Mouse (Mus musculus) brain, embryonic 14.5 days (tissue): Measurements from ENCODE around the gene Cisd1. TPM values are rescaled to one million over a fixed set of nuclear protein-coding genes. Genes with fewer than 3 reads are reported as not detected.
"Not testable (repeated sequence)": the region's sequence is repeated elsewhere in the genome, so short reads cannot be mapped to it uniquely, and the experiment has no call there.

Source experiments
- DNase-seq: peaks from one replicate; pipeline ENCODE4 v3.0.0-alpha.2; 2011; ENCODE audit warnings: low read depth
- CTCF ChIP-seq: fragments of 200-500 bp; IDR thresholded peaks from 2 replicates; pipeline ENCODE4 v1.5.1; 2012; ENCODE audit warnings: inconsistent platforms, mild to moderate bottlenecking, moderate library complexity, borderline replicate concordance; ENCODE audit not compliant: insufficient read depth, insufficient read length; ENCODE audit errors: extremely low read depth
- POLR2A ChIP-seq: fragments of 200-500 bp; IDR thresholded peaks from 2 replicates; pipeline ENCODE4 v1.6.1; 2012; ENCODE audit warnings: mild to moderate bottlenecking, inconsistent platforms, borderline replicate concordance; ENCODE audit not compliant: poor library complexity, insufficient read depth, insufficient read length, severe bottlenecking; ENCODE audit errors: extremely low read depth
- polyA plus RNA-seq: library from polyadenylated mRNA; depleted of rRNA; stranded (reverse); fragments of >200 nt; gene quantifications from 2 replicates; pipeline ENCODE4 v1.2.3, GENCODE M21; 2012; rRNA removed

The Cisd1 gene
- 98.2 and 110 TPM in 2 replicates for polyA plus RNA-seq

DNA sequence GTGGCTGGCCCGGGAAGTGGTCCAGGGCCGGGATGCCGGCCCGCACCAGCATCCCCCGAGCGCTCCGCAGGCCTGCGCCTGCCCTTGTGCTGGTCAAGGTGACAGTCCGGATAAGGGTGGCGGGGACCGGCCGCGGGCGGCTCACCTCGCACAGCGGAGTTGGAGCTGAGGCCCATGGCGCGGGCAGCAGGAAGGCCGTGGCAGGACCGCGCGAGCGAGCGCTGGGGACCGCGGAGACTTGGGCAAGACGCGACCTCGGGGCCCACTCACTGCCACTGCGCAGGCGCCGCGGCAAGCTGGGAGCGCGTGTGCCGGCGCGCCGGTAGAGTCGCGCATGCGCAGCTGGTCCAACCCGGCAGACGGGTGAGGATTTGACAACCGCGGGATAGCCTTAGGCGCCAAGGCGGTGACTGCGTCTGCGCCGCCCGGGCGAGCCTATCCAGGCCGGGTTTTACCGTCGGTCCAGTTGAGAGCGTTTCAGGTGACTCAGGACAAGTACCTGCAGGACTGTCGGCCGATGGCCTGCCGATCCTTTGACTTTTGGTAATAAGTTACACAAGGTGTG lies at the start of gene Cisd1:
Gene Cisd1 (minus strand): TSS at position 376 of the 565 bp plus-strand sequence.
- DNase-seq, result peak; percentile 99
- TF ChIP-seq POLR2A, result peak; percentile 74
- no peak for TF ChIP-seq CTCF

DNA sequence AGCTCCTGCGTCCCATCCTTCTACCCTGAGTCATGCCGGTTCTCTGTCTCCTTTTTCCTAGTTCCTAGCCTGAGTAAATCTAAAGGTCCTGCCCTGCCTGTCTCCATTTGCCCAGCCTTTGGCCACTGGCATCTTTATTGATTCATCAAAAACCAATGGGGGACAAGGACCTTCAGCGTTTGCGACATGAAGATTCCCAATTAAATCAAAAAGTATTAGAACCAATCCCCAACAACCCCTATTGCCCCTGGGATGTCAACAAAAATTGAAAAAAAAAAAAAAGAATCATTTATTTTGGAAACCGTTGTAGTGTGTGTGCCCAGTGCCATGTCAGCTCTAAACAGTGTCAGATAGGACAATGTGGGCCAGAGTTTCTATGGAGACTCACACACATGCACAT lies 44.6 kb upstream of the Cisd1 start:
- no peak for DNase-seq
- TF ChIP-seq POLR2A (no peak), CTCF (no peak)

DNA sequence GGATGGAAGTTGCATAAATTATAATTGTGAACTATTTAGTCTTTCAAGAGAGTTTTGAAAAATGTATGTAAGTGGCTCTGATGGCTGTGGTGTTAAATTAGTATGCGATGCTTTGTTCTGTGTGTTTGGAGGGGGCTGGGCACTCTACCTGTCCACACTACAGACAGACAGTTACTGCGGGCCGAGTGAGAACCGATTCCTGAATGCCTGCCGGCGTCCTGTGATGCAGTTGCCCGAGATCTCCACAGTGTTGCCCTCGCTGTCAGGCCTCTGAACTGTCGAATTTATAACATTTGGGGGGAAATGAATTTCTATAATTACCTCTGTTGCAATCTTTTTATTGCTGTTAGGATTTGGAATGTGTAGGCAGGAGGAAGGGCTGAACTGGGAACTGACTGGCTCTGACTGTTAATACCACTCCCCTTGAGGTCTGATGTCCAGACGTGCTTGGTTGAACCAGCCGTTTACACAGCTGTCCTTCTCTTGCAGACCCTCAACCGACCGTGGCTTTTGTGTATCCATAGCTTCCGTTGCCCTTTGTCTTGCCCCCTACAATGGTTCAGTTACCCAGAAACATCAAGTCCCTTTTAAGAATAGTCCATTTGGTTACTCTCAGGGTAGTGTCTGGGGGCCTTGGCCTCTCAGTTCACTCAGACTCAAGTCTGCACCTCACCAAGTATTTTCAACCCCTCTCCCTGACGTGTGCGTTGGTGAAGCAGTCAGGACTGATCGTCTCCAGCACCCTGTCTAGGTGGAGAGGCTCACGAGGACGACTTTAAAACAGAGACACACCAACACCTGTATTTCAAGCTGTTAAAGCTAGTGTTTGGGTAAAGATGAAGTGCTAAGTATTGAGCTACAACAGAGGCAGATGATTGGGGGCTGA lies 39.6 kb upstream of the Cisd1 start:
- no peak for DNase-seq
- TF ChIP-seq CTCF, result no peak
- TF ChIP-seq POLR2A, result no peak

DNA sequence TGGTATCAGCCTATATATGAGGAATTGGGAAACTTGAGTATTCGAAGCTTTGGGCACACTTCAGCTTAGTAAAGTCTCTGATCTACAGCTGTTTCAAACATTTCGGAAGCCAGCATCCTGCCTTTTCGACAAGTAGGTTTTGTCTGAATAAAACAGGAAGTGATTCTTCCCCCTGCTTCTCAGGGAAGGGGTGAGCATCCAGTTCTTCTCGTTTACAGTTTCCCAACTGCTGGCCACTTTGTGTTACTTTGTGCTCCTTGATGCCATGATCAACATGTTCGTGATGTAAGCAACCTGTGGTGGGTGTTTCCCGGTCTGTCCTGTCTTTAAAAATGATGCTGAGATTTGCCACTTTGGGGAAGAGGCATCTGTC lies 38.8 kb upstream of the Cisd1 start:
- not testable (repeated sequence) for DNase-seq

DNA sequence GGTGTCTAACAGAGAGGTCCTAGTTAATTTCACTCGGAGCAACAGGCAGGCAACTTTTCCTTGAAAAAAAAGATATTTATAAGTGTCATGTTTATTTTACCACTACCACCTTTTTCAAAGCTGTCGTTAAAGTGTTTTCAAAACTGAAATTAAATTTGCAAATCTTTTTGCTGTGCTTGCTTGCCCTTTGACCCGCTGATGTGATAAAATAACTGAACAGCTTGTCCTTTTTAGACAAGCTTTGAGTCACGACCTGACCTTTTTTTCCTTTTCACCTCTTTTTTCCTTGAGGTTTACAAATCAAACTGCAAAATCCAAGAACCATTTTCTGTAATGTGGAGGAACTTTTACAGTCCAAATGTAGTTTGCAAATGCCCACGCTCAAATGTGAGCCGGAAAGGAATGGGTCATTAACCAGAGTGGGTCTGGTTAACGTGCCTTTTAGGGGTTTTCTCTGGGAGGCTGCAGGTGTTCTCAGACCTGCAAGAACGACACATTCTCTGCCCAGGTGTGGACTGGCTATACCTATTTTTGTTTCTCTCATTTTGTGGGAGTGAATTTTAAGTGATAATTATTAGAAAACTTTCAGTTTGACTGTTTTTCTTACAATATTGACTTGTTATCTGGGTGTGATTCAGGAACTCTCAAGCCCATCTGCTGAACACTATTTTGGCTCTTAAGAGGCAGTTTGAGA lies 38.3 kb upstream of the Cisd1 start:
- no peak for TF ChIP-seq CTCF
- no peak for TF ChIP-seq POLR2A
- no peak for DNase-seq

DNA sequence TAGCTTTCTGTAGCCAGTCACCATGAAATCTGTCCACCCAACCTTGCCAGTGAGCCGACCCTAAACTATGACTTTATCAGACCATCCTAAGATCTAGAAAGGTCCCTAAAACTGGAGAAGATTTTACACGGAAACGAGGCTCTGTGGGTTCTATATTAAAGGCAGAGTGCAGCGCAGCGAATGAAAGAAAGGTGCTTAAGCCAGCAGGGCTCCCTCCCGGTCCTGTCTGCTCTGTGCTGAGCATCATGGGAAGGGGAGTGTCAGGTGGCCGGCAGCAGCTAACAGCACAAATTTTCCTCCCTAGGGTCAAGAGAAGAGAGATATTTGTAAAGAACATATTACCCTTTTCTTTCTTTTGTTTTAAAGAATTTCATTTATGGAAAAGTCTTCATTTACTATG lies 37.4 kb upstream of the Cisd1 start:
- TF ChIP-seq CTCF (no peak), POLR2A (no peak)

DNA sequence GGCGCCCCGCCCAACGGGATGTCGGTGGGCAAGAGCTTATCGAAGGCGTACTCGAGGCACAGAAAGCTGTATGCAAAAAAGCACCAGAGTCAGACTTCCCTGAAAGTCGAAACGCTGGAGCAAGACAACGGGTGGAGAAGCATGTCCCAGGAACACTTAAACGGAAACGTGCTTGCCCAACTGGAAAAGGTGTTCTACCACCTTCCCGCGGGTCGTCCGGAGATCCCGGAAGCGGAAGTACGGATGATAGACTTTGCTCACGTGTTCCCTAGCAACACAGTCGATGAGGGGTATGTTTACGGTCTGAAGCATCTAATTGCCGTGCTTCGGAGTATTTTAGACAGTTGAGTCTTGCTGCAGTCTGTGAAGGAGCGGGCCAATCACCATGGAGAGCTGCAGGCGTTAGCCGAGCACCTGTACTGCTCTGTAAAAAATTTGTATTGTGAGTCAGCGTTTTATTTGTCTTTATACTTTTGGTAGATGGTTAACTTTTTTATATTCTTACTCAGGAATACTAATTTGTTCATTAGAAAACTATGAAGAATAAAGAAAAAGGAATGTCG lies 36.8 kb upstream of the Cisd1 start:
- no peak for DNase-seq
- TF ChIP-seq POLR2A, result no peak
- no peak for TF ChIP-seq CTCF

More for the DNA sequence above, 37.4 kb upstream of the Cisd1 start:
- DNase-seq, result no peak

DNA sequence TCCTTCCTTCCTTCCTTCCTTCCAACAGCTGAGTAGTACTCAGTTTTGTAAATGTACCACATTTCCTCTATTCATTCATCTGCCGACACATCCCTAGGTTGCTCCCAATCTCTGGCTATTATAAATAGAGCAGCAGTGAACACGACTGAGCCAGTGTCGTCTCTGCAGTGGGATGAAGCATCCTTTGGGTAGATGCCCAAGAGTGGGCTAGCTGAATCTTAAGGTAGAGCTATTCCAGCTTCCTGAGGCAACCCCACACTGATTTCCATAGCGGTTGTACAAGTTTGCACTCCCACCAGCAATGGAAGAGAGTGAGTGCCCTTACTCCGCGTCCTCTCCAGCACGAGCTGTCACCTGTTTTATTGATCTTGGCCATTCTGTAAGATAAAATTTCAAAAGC lies 35.7 kb upstream of the Cisd1 start:
- DNase-seq, result no peak
- TF ChIP-seq POLR2A (no peak), CTCF (no peak)

DNA sequence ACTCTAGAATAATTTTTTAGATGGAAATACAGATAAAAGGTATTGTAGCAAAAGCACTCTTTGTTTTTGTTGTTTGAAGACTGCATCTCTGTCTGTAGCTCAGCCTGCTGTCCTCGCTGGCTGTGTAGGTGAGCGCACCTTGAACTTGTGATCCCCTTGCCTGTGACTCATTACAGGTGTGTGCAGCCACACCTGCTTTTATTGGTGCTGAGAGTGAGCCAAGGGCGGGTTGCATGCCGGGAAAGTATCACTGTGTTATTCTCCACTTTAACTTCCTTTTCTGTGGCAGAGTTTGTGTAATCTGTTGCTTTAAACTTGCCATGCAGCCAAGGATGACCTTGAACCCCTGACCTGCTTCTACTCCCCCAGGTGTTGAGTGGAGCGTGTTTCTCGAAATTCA lies 31.3 kb upstream of the Cisd1 start:
- TF ChIP-seq POLR2A (no peak), CTCF (no peak)
- no peak for DNase-seq

DNA sequence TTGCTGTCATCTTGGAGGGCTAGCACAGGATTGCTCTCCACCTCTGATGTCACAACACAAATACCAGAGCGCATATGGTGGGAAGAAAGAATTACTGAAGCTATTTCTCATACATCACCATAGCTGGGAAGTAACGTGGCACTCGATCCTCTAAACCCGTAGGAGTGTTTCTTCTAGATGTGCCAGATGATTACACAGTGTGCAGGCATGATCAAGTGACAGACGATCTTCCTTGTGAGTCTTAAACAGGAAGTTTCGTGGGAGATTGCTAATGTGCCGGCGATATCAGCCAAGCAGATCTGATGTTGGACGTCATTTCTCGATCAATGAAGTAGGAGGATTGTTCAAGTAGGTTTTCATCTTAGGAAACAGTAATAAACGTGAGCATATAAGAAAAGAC lies 29.0 kb upstream of the Cisd1 start:
- TF ChIP-seq CTCF (no peak), POLR2A (no peak)
- DNase-seq, result no peak

DNA sequence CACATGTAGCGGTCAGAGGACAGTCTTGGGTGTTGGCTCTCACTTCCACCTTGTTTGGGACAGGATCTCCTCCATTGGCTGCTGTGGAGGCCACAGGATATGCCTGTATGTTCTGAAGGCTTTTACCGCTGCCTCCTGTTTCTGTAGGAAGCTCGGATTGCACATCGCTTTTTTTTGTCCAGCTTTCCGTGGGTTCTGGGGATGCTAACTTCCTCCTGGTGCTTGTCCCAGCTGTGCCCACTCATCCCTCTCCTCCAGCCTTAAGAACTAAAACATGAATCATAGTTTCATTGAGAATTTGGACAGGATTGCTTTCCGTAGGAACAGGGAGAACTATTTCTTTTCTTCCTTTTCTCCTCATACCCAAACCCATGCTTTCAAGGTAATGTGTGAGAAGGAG lies 27.1 kb upstream of the Cisd1 start:
- TF ChIP-seq CTCF (no peak), POLR2A (no peak)
- no peak for DNase-seq

DNA sequence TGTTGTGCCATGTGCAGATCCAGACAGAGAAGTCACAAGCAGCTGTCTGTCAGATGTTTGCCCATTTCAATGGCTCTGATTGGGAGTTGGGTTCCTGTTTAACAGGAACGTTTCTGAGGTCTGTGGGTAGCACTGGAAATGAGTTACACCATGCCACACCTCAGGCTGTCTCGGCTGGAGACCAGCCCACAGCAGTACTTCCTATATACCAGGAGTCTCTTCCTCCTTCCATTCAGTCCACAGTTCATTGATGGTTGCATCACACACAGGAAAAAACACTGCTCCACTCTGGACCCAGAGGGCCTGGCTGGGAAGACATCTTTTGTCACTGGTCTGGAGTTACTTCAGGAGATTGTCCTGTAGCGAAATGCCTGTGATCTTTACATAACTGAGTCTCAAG lies 24.7 kb upstream of the Cisd1 start:
- TF ChIP-seq CTCF (no peak), POLR2A (no peak)
- no peak for DNase-seq

DNA sequence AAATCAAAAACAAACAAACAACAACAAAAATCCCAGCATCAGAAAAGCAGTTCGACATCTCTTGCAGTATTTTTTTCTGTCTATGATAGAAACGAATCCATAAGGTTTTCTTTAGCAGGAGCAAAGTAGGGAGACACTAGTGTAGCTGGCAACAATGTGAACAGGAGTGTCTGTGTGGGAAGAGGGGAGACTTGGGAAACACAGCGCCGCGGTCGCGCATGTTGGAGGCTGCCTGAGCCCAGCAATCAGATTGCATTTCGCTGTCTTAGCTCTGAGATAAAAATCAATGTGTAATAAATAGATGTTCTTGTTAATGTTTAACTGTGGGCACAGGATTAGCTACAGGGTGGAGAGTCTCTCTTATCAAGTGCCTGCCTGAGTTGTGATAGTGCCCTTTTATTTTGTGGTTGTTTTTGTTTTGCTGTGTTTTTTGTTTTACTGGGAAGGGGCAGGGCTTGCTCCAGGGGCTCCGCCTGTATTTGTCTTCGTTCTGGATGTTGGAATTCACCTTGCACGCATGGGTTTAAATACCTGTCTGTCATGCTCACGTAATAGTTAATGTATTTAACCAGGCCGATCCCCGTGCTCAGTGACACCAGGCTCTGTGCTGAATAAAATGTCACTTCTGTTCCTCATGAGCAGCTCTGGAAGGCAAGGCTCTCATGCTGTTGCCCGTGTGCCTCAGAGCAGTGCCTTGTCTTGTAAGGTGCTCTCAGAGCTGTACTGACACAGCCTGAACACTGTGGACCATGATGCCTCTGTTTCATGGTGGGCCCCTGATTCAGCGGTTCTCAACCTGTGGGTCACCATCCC lies 23.6 kb upstream of the Cisd1 start:
- DNase-seq, result no peak
- TF ChIP-seq CTCF (no peak), POLR2A (no peak)

DNA sequence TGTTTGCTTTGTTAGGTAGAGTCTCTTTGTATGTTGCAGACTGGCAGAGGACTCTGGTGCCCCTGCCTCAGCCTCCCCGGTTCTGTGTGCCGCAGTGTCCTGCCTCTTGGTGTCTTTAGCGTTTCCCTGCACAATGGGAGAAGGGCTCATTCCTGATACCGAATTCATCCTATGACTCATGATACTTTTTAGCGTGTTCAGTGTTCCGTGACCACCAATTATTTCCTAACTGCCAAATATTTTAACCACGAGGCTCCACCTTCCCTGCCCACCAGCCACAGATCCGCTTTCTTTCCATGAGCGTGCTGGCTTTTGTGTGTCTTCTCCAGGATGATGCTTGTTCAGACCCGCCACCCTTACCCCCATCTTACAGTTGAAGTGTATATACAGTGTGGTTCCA lies 19.1 kb upstream of the Cisd1 start:
- TF ChIP-seq POLR2A (no peak), CTCF (no peak)
- no peak for DNase-seq
